8 mouse cellular contexts compared by ENCODE assay signal in the genomic region with DNA sequence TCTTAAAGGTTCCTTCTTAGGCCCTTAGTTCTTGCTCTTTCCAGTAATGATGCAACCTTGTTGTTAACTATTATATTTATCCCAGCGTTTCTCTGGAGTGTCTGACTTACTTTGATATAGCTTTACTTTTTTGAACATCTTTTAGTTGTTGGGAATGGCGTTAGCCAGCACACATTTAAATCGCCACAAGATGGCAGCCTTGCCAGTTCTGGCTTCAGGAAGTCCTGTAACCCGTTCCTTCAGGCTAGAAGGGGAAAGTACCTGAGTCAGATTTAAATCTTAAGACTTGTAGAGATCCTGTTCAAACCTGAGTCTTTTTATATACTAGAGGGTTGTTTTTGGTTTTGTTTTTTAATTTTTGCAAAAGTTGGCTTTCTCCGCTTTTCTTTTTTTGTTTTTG. TPM values are rescaled to one million over a fixed set of nuclear protein-coding genes. Genes with fewer than 3 reads are reported as not detected.
DNase-seq lines count a peak whose midpoint lies in the region; ATAC-seq and TF ChIP-seq lines count a peak whose summit lies in the region.

No protein-coding gene starts in this region.

- H3K4me2 ChIP-seq in liver, embryonic 12.5 days = no peak overlapping the region
- no peak overlapping the region for H3K4me2 ChIP-seq in forebrain, embryonic 13.5 days
- no peak overlapping the region for H3K4me2 ChIP-seq in intestine, embryonic 15.5 days (replicated peaks)

- H3K36me3 ChIP-seq in liver, embryonic 12.5 days = no peaks in the 10 kb centered on the region
- no peaks in the 10 kb centered on the region for H3K36me3 ChIP-seq in forebrain, embryonic 13.5 days (ENCODE audit: poor library complexity, severe bottlenecking)
- no peaks in the 10 kb centered on the region for H3K36me3 ChIP-seq in intestine, embryonic 15.5 days
- no peaks in the 10 kb centered on the region for H3K36me3 ChIP-seq in liver, adult 2 months (ENCODE audit: control insufficient read depth, insufficient read depth, low read length)

- no peaks in the 10 kb centered on the region for H3K4me1 ChIP-seq in liver, embryonic 12.5 days
- H3K4me1 ChIP-seq in forebrain, embryonic 13.5 days = no peaks in the 10 kb centered on the region
- H3K4me1 ChIP-seq in intestine, embryonic 15.5 days (replicated peaks) = no peaks in the 10 kb centered on the region
- H3K4me1 ChIP-seq in liver, adult 2 months (ENCODE audit: control insufficient read depth, insufficient read depth, low read length) = no peaks in the 10 kb centered on the region

- H3K79me2 ChIP-seq in liver, adult 2 months (ENCODE audit: control insufficient read depth, insufficient read depth, low read length) = no peaks in the 10 kb centered on the region

- no peaks in the 10 kb centered on the region for H3K9me3 ChIP-seq in liver, embryonic 12.5 days (replicated peaks)
- no peaks in the 10 kb centered on the region for H3K9me3 ChIP-seq in forebrain, embryonic 13.5 days (replicated peaks)
- H3K9me3 ChIP-seq in intestine, embryonic 15.5 days = no peaks in the 10 kb centered on the region

- H3K9ac ChIP-seq in liver, embryonic 12.5 days = no peak overlapping the region
- H3K9ac ChIP-seq in forebrain, embryonic 13.5 days = no peak overlapping the region
- H3K9ac ChIP-seq in intestine, embryonic 15.5 days = no peak overlapping the region
- H3K9ac ChIP-seq in liver, adult 2 months (ENCODE audit: low read depth, low read length) = no peak overlapping the region

- ATAC-seq in liver, embryonic 12.5 days = no peak
- 0 out of 2 replicates have a peak, but pooled peaks have one; percentile 36 for ATAC-seq in forebrain, embryonic 13.5 days
- ATAC-seq in intestine, embryonic 15.5 days = peak; percentile 83
- ATAC-seq in neutrophil, adult 5-6 weeks (ENCODE audit: extremely low read depth, insufficient number of reproducible peaks, low FRiP score, poor library complexity, severe bottlenecking) = peak; percentile 91

- H3K4me3 ChIP-seq in liver, embryonic 12.5 days = no peak overlapping the region
- H3K4me3 ChIP-seq in forebrain, embryonic 13.5 days = no peak overlapping the region
- H3K4me3 ChIP-seq in intestine, embryonic 15.5 days (replicated peaks) = no peak overlapping the region
- no peak overlapping the region for H3K4me3 ChIP-seq in liver, adult 2 months (ENCODE audit: insufficient read depth, low read depth, low read length)

- H3K27me3 ChIP-seq in liver, embryonic 12.5 days (replicated peaks) = 0 out of 2 replicates have a peak, but pooled peaks cover 7% of the 10 kb centered on the region
- H3K27me3 ChIP-seq in forebrain, embryonic 13.5 days = no peaks in the 10 kb centered on the region
- no peaks in the 10 kb centered on the region for H3K27me3 ChIP-seq in intestine, embryonic 15.5 days (replicated peaks)
- no peaks in the 10 kb centered on the region for H3K27me3 ChIP-seq in liver, adult 2 months (ENCODE audit: control insufficient read depth, insufficient read depth, low read length)

- peak; percentile 49 for DNase-seq in liver
- peak; percentile 73 for DNase-seq in adrenal gland, postnatal 10 days
- DNase-seq in liver, adult 2 months (ENCODE audit: extremely low read depth, low read depth, low spot score) = peak; percentile 60
- peak; percentile 61 for DNase-seq in urinary bladder, postnatal 25 days (ENCODE audit: low spot score)

- WGBS in liver, embryonic 12.5 days (ENCODE audit: insufficient replicate concordance) = 15% methylated on average over 5 of the region's 5 CpGs
- 15% methylated on average over 5 of the region's 5 CpGs for WGBS in forebrain, embryonic 13.5 days
- WGBS in intestine, embryonic 15.5 days = 11% methylated on average over 5 of the region's 5 CpGs
- 15% methylated on average over 5 of the region's 5 CpGs for WGBS in liver, adult 2 months

- peak; percentile 67; the same call in 1 of the 2 replicates for TF ChIP-seq CTCF in liver, adult 2 months (IDR thresholded peaks at IDR 0.05; ENCODE audit: low read depth, low read length)

- H3K27ac ChIP-seq in liver, embryonic 12.5 days = no peak overlapping the region
- no peak overlapping the region for H3K27ac ChIP-seq in forebrain, embryonic 13.5 days
- no peak overlapping the region for H3K27ac ChIP-seq in intestine, embryonic 15.5 days
- H3K27ac ChIP-seq in liver, adult 2 months (replicated peaks; ENCODE audit: insufficient read depth, low read depth, low read length) = no peak overlapping the region

- no peak for TF ChIP-seq POLR2A in liver, adult 2 months (IDR thresholded peaks at IDR 0.05; ENCODE audit: extremely low read depth, insufficient read depth, low read length)

RNA-seq across cellular contexts. Expression of a gene that starts 12.5 kb away (rescaled TPM):
- polyA plus RNA-seq in liver, embryonic 12.5 days (2016; fragmentation: Nextera tagmentation; extraction: Ambion mirVana) = 30.3 and 31.6 TPM in 2 replicates
- 100 to 1,000 TPM; 128 TPM for total RNA-seq in adrenal gland, postnatal 10 days (2021)
- polyA plus RNA-seq in forebrain, embryonic 13.5 days (2015; fragmentation: Nextera tagmentation; extraction: Ambion mirVana) = 70.7 and 71.3 TPM in 2 replicates
- 82.4 and 84.9 TPM in 2 replicates for polyA plus RNA-seq in intestine, embryonic 15.5 days (2015; fragmentation: Nextera tagmentation; extraction: Ambion mirVana)
- 52.6 and 55.7 TPM in 2 replicates for total RNA-seq in liver, adult 2 months (2014; rRNA removed)
- 33.7 and 38.2 TPM in 2 replicates for polyA plus RNA-seq in liver, adult 2 months (2012; rRNA removed)
- 707 and 737 TPM in 2 replicates for total RNA-seq in neutrophil, adult 5-6 weeks (2017)
